Mouse (Mus musculus) cortical plate, adult 2 months (tissue): Measurements from ENCODE around the gene Cd2.

Experiments
- CTCF ChIP-seq: fragments of 200-500 bp; IDR thresholded peaks from 2 replicates; pipeline ENCODE4 v1.5.1; 2011; ENCODE audit warnings: mild to moderate bottlenecking, control low read depth, low read length; ENCODE audit not compliant: insufficient read depth; ENCODE audit errors: extremely low read depth
- POLR2A ChIP-seq: fragments of 200-500 bp; IDR thresholded peaks from 2 replicates; pipeline ENCODE4 v1.6.1; 2011; ENCODE audit warnings: mild to moderate bottlenecking, low read length, control low read depth; ENCODE audit not compliant: insufficient read depth; ENCODE audit errors: extremely low read depth

DNA sequence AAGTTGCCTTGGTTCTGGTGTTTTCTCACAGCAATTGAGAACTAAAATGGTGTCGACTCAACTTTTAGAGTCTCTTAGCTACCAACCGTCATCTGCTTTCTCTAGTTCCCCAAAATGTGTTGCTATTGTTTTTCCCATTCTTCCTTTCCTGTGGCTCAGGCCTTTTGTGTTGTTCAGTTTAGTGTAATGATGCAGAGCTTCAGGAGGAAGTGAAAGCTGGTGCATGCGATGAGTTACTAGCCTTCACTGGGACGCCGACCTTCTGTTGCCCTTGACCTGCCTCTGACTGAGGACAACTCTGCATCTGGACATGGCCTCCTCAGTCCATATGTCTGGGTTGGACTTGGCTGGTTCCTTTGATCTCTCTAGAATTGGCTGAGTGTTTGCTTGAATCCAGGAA, 16.9 kb downstream of the Cd2 start:
- TF ChIP-seq POLR2A (no peak), CTCF (no peak)
